Mouse (Mus musculus): ENCODE measurements around the gene Soga1.

Soga1 gene

GRCm38 (mm10) chr2:156987316-156987715 lies 91.7 kb downstream of the Soga1 start:
- no peak for DNase-seq (ENCODE audit: low spot score in 2 of 2)

GRCm38 (mm10) chr2:156982864-156983263 lies 96.2 kb downstream of the Soga1 start:
- DNase-seq (ENCODE audit: low spot score in 2 of 2): no peak

- DNase-seq (ENCODE audit: low spot score in 2 of 2): no peak
Observed at GRCm38 (mm10) chr2:156981291-156981690, 97.8 kb downstream of the Soga1 start.

- DNase-seq (ENCODE audit: low spot score in 2 of 2): no peak
Observed at GRCm38 (mm10) chr2:156980059-156980458, 99.0 kb downstream of the Soga1 start.

GRCm38 (mm10) chr2:156976711-156977110 lies 102.3 kb downstream of the Soga1 start:
- no peak for DNase-seq (ENCODE audit: low spot score in 2 of 2)

GRCm38 (mm10) chr2:156974967-156975366 lies 104.1 kb downstream of the Soga1 start:
- DNase-seq (ENCODE audit: low spot score in 2 of 2): no peak

- no peak for DNase-seq (ENCODE audit: low spot score in 2 of 2)
Observed at GRCm38 (mm10) chr2:156973316-156974100, 105.5 kb downstream of the Soga1 start.

- no peak for DNase-seq (ENCODE audit: low spot score in 2 of 2)
Observed at GRCm38 (mm10) chr2:156970253-156970652, 108.8 kb downstream of the Soga1 start.

- no peak for DNase-seq (ENCODE audit: low spot score in 2 of 2)
Observed at GRCm38 (mm10) chr2:156968501-156968900, 110.6 kb downstream of the Soga1 start.

- no peak for DNase-seq (ENCODE audit: low spot score in 2 of 2)
Observed at GRCm38 (mm10) chr2:156967388-156967787, 111.7 kb downstream of the Soga1 start.

Data from spleen, postnatal 4 days (tissue).